Mouse (Mus musculus) layer of hippocampus, adult 9-11 months (tissue): ENCODE measurements around the gene Rbbp5.
"Not testable (repeated sequence)": the region's sequence is repeated elsewhere in the genome, so short reads cannot be mapped to it uniquely, and the experiment has no call there.

Source experiments
- DNase-seq: peaks from one replicate; pipeline ENCODE4 v3.0.0; 2022

The Rbbp5 gene

GRCm38 (mm10) chr1:132476928-132477691, at the start of gene Rbbp5:
TSS of gene Rbbp5 (plus strand) at chr1:132477365.
- DNase-seq = peak; percentile 81

DNA sequence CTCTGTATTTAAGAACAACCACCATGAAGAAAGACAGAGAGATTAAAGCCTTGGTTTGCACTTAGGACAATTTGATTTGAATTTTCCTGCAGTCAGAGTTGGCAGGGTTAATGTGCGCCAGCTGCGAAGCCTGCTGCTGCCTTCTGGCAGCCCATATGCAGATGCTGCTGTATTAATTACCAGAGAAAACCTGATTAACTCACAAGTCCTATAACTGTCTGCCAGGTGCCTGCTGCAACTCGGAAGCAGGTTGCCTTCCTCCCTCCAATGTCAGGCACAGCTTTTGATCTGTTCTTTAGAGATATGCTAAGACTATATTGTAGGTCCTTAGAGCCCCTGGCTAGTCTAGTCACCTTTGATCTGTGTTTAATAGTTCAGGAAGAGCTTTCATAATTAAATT, 46.3 kb upstream of the Rbbp5 start:
- DNase-seq = peak; percentile 31

- DNase-seq = peak; percentile 61
These were observed 45.4 kb upstream of the Rbbp5 start for GRCm38 (mm10) chr1:132431716-132432115.

DNA sequence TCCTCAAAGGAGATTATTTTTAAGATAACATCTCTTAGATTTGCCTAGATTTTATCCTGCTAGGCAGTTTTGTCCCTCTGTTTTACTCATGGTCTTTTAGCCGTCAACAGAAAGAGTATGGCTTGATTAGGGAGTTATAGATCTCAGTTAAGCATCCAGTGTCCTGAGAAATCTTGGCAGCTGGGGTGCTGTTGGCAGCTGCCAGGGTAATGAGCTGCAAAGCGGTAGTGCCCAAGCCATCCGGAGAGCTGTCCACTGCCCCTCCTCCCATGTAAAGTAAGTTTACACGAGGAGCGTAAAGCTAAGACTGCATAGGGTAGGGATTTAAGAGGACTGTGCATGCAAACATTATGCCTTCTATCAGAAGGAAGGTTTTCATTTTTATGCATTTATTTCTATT, 43.8 kb upstream of the Rbbp5 start:
- no peak for DNase-seq

GRCm38 (mm10) chr1:132434032-132434431, 43.1 kb upstream of the Rbbp5 start:
- DNase-seq = no peak

GRCm38 (mm10) chr1:132436320-132436958, 40.7 kb upstream of the Rbbp5 start:
- no peak for DNase-seq

- DNase-seq = no peak
These were observed 40.2 kb upstream of the Rbbp5 start for GRCm38 (mm10) chr1:132436960-132437359.

GRCm38 (mm10) chr1:132437389-132437788, 39.8 kb upstream of the Rbbp5 start:
- DNase-seq = no peak

- no peak for DNase-seq
These were observed 36.2 kb upstream of the Rbbp5 start for GRCm38 (mm10) chr1:132440896-132441435.

DNA sequence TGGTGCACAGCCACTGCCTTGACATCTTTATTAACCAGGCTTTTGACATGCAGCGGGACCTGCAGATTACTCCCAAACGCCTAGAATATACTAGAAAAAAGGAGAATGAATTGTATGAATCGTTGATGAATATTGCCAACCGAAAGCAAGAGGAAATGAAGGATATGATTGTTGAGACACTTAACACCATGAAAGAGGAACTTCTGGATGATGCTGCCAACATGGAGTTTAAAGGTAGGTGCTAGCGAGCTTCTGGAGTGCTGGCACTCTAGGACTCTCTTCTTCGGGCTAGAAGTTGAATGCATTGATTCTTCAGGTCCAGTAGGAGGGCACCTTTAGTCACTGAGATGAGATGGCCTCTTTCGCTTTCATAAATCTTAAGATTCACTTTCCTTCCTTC, 27.4 kb upstream of the Rbbp5 start:
- DNase-seq = no peak

GRCm38 (mm10) chr1:132464651-132465050, 12.5 kb upstream of the Rbbp5 start:
- no peak for DNase-seq

DNA sequence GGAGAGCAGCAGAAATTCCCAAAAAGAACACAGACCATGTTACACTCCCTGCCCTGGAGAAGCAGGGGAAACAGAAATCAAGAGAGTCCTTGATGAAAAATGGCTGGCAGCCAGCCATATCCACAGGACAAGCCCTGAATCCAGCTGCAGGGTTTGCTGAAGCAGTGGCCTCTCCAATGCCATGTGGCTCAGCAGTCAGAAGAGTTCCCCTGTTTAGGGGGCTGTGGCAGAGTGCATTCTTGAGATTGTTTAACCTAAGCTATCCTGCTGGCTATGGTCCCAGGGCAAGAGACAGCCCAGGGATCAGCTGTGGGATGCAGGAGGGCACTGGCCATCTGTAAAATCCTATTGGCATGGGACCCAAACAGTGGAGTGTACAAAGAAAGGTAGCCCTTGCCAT, 8.2 kb upstream of the Rbbp5 start:
- no peak for DNase-seq

GRCm38 (mm10) chr1:132469519-132469918, 7.6 kb upstream of the Rbbp5 start:
- DNase-seq = no peak

GRCm38 (mm10) chr1:132470031-132470430, 7.1 kb upstream of the Rbbp5 start:
- DNase-seq = not testable (repeated sequence)

- DNase-seq = no peak
These were observed 6.1 kb upstream of the Rbbp5 start for GRCm38 (mm10) chr1:132471032-132471431.

- DNase-seq = no peak
These were observed 5.7 kb upstream of the Rbbp5 start for GRCm38 (mm10) chr1:132471499-132471898.

- DNase-seq = no peak
These were observed 4.6 kb upstream of the Rbbp5 start for GRCm38 (mm10) chr1:132472537-132472936.

GRCm38 (mm10) chr1:132474496-132474895, 2.7 kb upstream of the Rbbp5 start:
- peak; percentile 57 for DNase-seq

- DNase-seq = no peak
These were observed 614 bp upstream of the Rbbp5 start for GRCm38 (mm10) chr1:132476575-132476927.

- no peak for DNase-seq
These were observed 2.3 kb downstream of the Rbbp5 start for GRCm38 (mm10) chr1:132479438-132479837.

- DNase-seq = no peak
These were observed 4.5 kb downstream of the Rbbp5 start for GRCm38 (mm10) chr1:132481619-132482018.

GRCm38 (mm10) chr1:132483234-132483633, 6.1 kb downstream of the Rbbp5 start:
- no peak for DNase-seq

DNA sequence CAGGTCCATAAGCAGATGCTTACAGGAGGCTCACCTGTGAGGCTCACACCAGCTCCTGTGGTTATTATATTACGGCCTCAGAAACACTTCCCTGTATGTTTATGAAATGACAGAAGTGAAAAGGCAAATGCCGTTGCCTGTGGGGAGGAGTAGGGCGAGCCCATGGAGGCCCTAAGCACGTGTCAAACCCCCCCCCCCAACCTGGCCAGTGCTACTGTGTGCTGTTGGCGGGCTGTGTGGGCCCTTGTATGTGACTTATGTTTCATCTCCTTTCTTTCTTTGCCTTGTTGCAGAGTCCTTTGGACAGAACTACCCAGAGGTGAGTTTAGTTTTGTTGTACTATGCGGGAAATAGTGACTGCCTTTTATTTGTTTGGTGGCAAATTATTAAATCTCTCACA, 6.6 kb downstream of the Rbbp5 start:
- DNase-seq = no peak

GRCm38 (mm10) chr1:132500535-132500934, 23.4 kb downstream of the Rbbp5 start:
- no peak for DNase-seq
